Mouse (Mus musculus) MEL (cell line): ENCODE data around the gene B3galnt2. TPM values are rescaled to one million over a fixed set of nuclear protein-coding genes. Genes with fewer than 3 reads are reported as not detected.

Source experiments
- DNase-seq: peaks from one replicate; pipeline ENCODE4 v3.0.0; 2011; ENCODE audit warnings: low read depth, low spot score
- H3K27ac ChIP-seq: 2 replicates; pipeline ENCODE4 v1.5.1; 2012; ENCODE audit warnings: low read depth, mild to moderate bottlenecking, control low read depth, low read length, moderate library complexity; ENCODE audit not compliant: control insufficient read depth
- H3K27me3 ChIP-seq, 2 experiments: fragments of 150-350 bp in 1 of 2; sonication (generic) in 1 of 2; 2 replicates each; pipeline ENCODE4 v1.6.1; 2012; ENCODE audit warnings: low read length in 2 of 2, mild to moderate bottlenecking in 2 of 2, improper control_type of control experiment in 1 of 2, moderate library complexity in 1 of 2; ENCODE audit not compliant: insufficient read depth in 2 of 2, control insufficient read depth in 1 of 2
- H3K36me3 ChIP-seq, 2 experiments: 2 replicates each; pipeline ENCODE4 v1.6.1; 2012 to 2014; ENCODE audit warnings: low read length in 2 of 2, improper control_type of control experiment in 1 of 2, inconsistent platforms in 1 of 2, mild to moderate bottlenecking in 1 of 2; ENCODE audit not compliant: insufficient read depth in 2 of 2, control insufficient read depth in 1 of 2
- H3K4me1 ChIP-seq, 2 experiments: fragments of 150-350 bp in 1 of 2; sonication (generic) in 1 of 2; 2 replicates each; pipeline ENCODE4 v1.6.1; 2012; ENCODE audit warnings: low read length in 2 of 2, improper control_type of control experiment in 1 of 2, mild to moderate bottlenecking in 1 of 2; ENCODE audit not compliant: insufficient read depth in 2 of 2, control insufficient read depth in 1 of 2
- H3K4me3 ChIP-seq, 2 experiments: fragments of 150-350 bp in 1 of 2; sonication (generic) in 1 of 2; 2 replicates each; pipeline ENCODE4 v1.5.1; 2012; ENCODE audit warnings: low read depth in 2 of 2, low read length in 2 of 2, mild to moderate bottlenecking in 2 of 2, moderate library complexity in 2 of 2, control low read depth in 1 of 2, improper control_type of control experiment in 1 of 2; ENCODE audit not compliant: control insufficient read depth in 1 of 2, insufficient read depth in 1 of 2
- H3K79me2 ChIP-seq: 2 replicates; pipeline ENCODE4 v1.6.1; 2012; ENCODE audit warnings: mild to moderate bottlenecking, low read length, moderate library complexity; ENCODE audit not compliant: control insufficient read depth, poor library complexity, insufficient read depth
- H3K9ac ChIP-seq: 2 replicates; pipeline ENCODE4 v1.6.1; 2012; ENCODE audit warnings: low read depth, mild to moderate bottlenecking, control low read depth, low read length, moderate library complexity; ENCODE audit not compliant: control insufficient read depth, poor library complexity, severe bottlenecking
- H3K9me3 ChIP-seq: fragments of 150-350 bp; sonication (generic); replicated peaks from 2 replicates; pipeline ENCODE4 v1.6.1; 2012; ENCODE audit warnings: mild to moderate bottlenecking, low read length, improper control_type of control experiment, moderate library complexity; ENCODE audit not compliant: insufficient read depth
- BHLHE40 ChIP-seq: IDR thresholded peaks from 2 replicates; pipeline ENCODE4 v1.6.1; 2012; ENCODE audit warnings: low read depth, mild to moderate bottlenecking, inconsistent platforms, low read length, improper control_type of control experiment, borderline replicate concordance
- CTCF ChIP-seq, 3 experiments: IDR thresholded peaks in 2 of 3; conservative IDR thresholded peaks in 1 of 3; 2 replicates each; pipeline ENCODE4 v1.5.1; 2011 to 2012; ENCODE audit warnings: low read length in 3 of 3, low read depth in 2 of 3, mild to moderate bottlenecking in 2 of 3, improper control_type of control experiment in 1 of 3, inconsistent platforms in 1 of 3, mixed read lengths in 1 of 3, moderate library complexity in 1 of 3; ENCODE audit not compliant: control insufficient read depth in 1 of 3, insufficient read depth in 1 of 3, poor library complexity in 1 of 3, severe bottlenecking in 1 of 3
- E2F4 ChIP-seq: IDR thresholded peaks from 2 replicates; pipeline ENCODE4 v1.6.1; 2011; ENCODE audit warnings: low read depth, low read length, improper control_type of control experiment, borderline replicate concordance
- ELF1 ChIP-seq: IDR thresholded peaks from 2 replicates; pipeline ENCODE4 v1.6.1; 2014; ENCODE audit warnings: low read depth, mild to moderate bottlenecking, inconsistent platforms, low read length, improper control_type of control experiment, moderate library complexity
- EP300 ChIP-seq, 2 experiments: IDR thresholded peaks; 2 replicates each; pipeline ENCODE4 v1.6.1; 2011; ENCODE audit warnings: improper control_type of control experiment in 2 of 2, low read length in 2 of 2, low read depth in 1 of 2, mild to moderate bottlenecking in 1 of 2
- JUND ChIP-seq: IDR thresholded peaks from 2 replicates; pipeline ENCODE4 v1.6.1; 2011; ENCODE audit warnings: low read depth, mild to moderate bottlenecking, improper control_type of control experiment, low read length
- MAX ChIP-seq: IDR thresholded peaks from 2 replicates; pipeline ENCODE4 v1.6.1; 2011; ENCODE audit warnings: low read length, improper control_type of control experiment
- MAZ ChIP-seq: IDR thresholded peaks from 2 replicates; pipeline ENCODE4 v1.6.1; 2012; ENCODE audit warnings: low read depth, mild to moderate bottlenecking, inconsistent platforms, low read length, improper control_type of control experiment
- POLR2AphosphoS5 ChIP-seq: IDR thresholded peaks from 2 replicates; pipeline ENCODE4 v1.6.1; 2012; ENCODE audit warnings: low read depth, borderline replicate concordance, mild to moderate bottlenecking, inconsistent platforms, low read length, moderate library complexity, mixed read lengths
- RCOR1 ChIP-seq: IDR thresholded peaks from 2 replicates; pipeline ENCODE4 v1.6.1; 2012; ENCODE audit warnings: low read depth, mild to moderate bottlenecking, inconsistent platforms, low read length, improper control_type of control experiment
- SMC3 ChIP-seq: IDR thresholded peaks from 2 replicates; pipeline ENCODE4 v1.6.1; 2011; ENCODE audit warnings: low read depth, low read length, improper control_type of control experiment
- TAL1 ChIP-seq: IDR thresholded peaks from 2 replicates; pipeline ENCODE4 v1.6.1; 2012; ENCODE audit warnings: mild to moderate bottlenecking, inconsistent platforms, low read length, moderate library complexity, mixed read lengths
- TCF12 ChIP-seq: IDR thresholded peaks from 2 replicates; pipeline ENCODE4 v1.6.1; 2014; ENCODE audit warnings: low read depth, mild to moderate bottlenecking, inconsistent platforms, low read length, improper control_type of control experiment, moderate library complexity
- USF1 ChIP-seq: IDR thresholded peaks from 2 replicates; pipeline ENCODE4 v1.6.1; 2014; ENCODE audit warnings: low read depth, mild to moderate bottlenecking, inconsistent platforms, low read length, improper control_type of control experiment, moderate library complexity
- USF2 ChIP-seq, 2 experiments: IDR thresholded peaks; 2 replicates each; pipeline ENCODE4 v1.6.1; 2011 to 2012; ENCODE audit warnings: improper control_type of control experiment in 2 of 2, low read length in 2 of 2, borderline replicate concordance in 1 of 2, inconsistent platforms in 1 of 2, low read depth in 1 of 2, mild to moderate bottlenecking in 1 of 2; ENCODE audit not compliant: insufficient read depth in 1 of 2
- ZNF384 ChIP-seq: IDR thresholded peaks from 2 replicates; pipeline ENCODE4 v1.6.1; 2012; ENCODE audit warnings: low read depth, mild to moderate bottlenecking, inconsistent platforms, low read length, improper control_type of control experiment
- polyA plus RNA-seq, 2 experiments: library from polyadenylated mRNA; stranded (reverse) in 1 of 2; unstranded in 1 of 2; fragments of >175 nt in 1 of 2; fragments of >200 nt in 1 of 2; gene quantifications; 2 replicates each; pipeline versions ENCODE4 v1.2.1 to v1.2.4; 2012; ENCODE audit warnings: low replicate concordance in 2 of 2, low read depth in 1 of 2; ENCODE audit not compliant: insufficient read length in 2 of 2, insufficient read depth in 1 of 2, missing spikeins in 1 of 2
- total RNA-seq: library from RNA; depleted of rRNA; stranded (reverse); fragments of 300-350 nt; gene quantifications from 2 replicates; pipeline ENCODE4 v1.2.3, GENCODE M21; 2012

Gene B3galnt2
- total and polyA plus RNA-seq, 3 experiments = 61.7 to 73.8 TPM; not detected in 1

- DNase-seq = no peak
- Histone ChIP-seq H3K4me3 (no peak overlapping the region), H3K9me3 (no peaks in the 10 kb centered on the region), H3K36me3 (peaks cover 34 to 59% of the 10 kb centered on the region in 2 experiments), H3K27ac (no peak overlapping the region), H3K27me3 (no peaks in the 10 kb centered on the region), H3K4me1 (peaks cover 32 to 48% of the 10 kb centered on the region in 2 experiments), H3K9ac (no peak overlapping the region), H3K79me2 (peaks cover 72% of the 10 kb centered on the region)
- TF ChIP-seq MAX = no peak
- TF ChIP-seq TCF12 = no peak
- TF ChIP-seq CTCF (IDR thresholded peaks at IDR 0.05 in 2 of 3, conservative IDR thresholded peaks at IDR 0.05 in 1 of 3; ENCODE audit: control insufficient read depth in 1 of 3, insufficient read depth in 1 of 3, low read depth in 2 of 3, low read length in 3 of 3, poor library complexity in 1 of 3, severe bottlenecking in 1 of 3) = no peak
- TF ChIP-seq RCOR1 = no peak
- TF ChIP-seq MAZ = no peak
- TF ChIP-seq TAL1 = no peak
- TF ChIP-seq ELF1 = no peak
Observed at GRCm38 (mm10) chr13:13961046-13961445, 6.8 kb downstream of the B3galnt2 start.

GRCm38 (mm10) chr13:13965388-13965964 is 11.2 kb downstream of the B3galnt2 start:
- Histone ChIP-seq H3K27me3 (no peaks in the 10 kb centered on the region), H3K9ac (no peak overlapping the region)
- no peak for DNase-seq
- TF ChIP-seq ZNF384 (no peak), E2F4 (no peak), JUND (no peak), USF1 (no peak), SMC3 (no peak), TAL1 (no peak), BHLHE40 (no peak), POLR2AphosphoS5 (no peak), USF2 (IDR thresholded peaks at IDR 0.05; ENCODE audit: borderline replicate concordance in 1 of 2, insufficient read depth in 1 of 2, low read depth in 1 of 2, low read length in 2 of 2) (no peak), EP300 (IDR thresholded peaks at IDR 0.05; ENCODE audit: low read depth in 1 of 2, low read length in 2 of 2) (no peak)
- TF ChIP-seq, all 39 proteins: peak for 0
- H3K4me1 ChIP-seq = peaks cover 40 to 71% of the 10 kb centered on the region in 2 experiments
- H3K9me3 ChIP-seq = no peaks in the 10 kb centered on the region
- H3K27ac ChIP-seq = peak overlapping the region; percentile 53
- H3K79me2 ChIP-seq = peaks cover 40% of the 10 kb centered on the region
- peaks cover 41 to 70% of the 10 kb centered on the region in 2 experiments for H3K36me3 ChIP-seq
- H3K4me3 ChIP-seq = no peak overlapping the region
